Mouse (Mus musculus) neural tube, embryonic 15.5 days (tissue): ENCODE measurements around the gene Avpr2. TPM values are rescaled to one million over a fixed set of nuclear protein-coding genes. Genes with fewer than 3 reads are reported as not detected.

Experiments used
- ATAC-seq: fragments of 200-750 bp; cut with Nextera tagmentation; 2 replicates; pipeline ENCODE4 v1.8.0; 2017; ENCODE audit warnings: mild to moderate bottlenecking, moderate TSS enrichment, moderate library complexity; ENCODE audit not compliant: low FRiP score
- H3K27ac ChIP-seq: fragments of 300-500 bp; sonication (generic); replicated peaks from 2 replicates; pipeline ENCODE4 v1.5.1; 2015; ENCODE audit warnings: mild to moderate bottlenecking, inconsistent platforms
- H3K27me3 ChIP-seq: fragments of 300-500 bp; sonication (generic); replicated peaks from 2 replicates; pipeline ENCODE4 v1.6.1; 2015; ENCODE audit warnings: inconsistent platforms
- H3K36me3 ChIP-seq: fragments of 300-500 bp; sonication (generic); 2 replicates; pipeline ENCODE4 v1.6.1; 2015; ENCODE audit warnings: inconsistent platforms
- H3K4me1 ChIP-seq: fragments of 300-500 bp; sonication (generic); 2 replicates; pipeline ENCODE4 v1.6.1; 2015; ENCODE audit warnings: inconsistent platforms
- H3K4me2 ChIP-seq: fragments of 300-500 bp; sonication (generic); 2 replicates; pipeline ENCODE4 v1.6.1; 2015; ENCODE audit warnings: inconsistent platforms, mild to moderate bottlenecking, moderate library complexity
- H3K4me3 ChIP-seq: fragments of 300-500 bp; sonication (generic); replicated peaks from 2 replicates; pipeline ENCODE4 v1.5.1; 2015; ENCODE audit warnings: mild to moderate bottlenecking, inconsistent platforms
- H3K9ac ChIP-seq: fragments of 300-500 bp; sonication (generic); replicated peaks from 2 replicates; pipeline ENCODE4 v1.6.1; 2015; ENCODE audit warnings: mild to moderate bottlenecking, inconsistent platforms
- H3K9me3 ChIP-seq: fragments of 300-500 bp; sonication (generic); replicated peaks from 2 replicates; pipeline ENCODE4 v1.6.1; 2016; ENCODE audit warnings: inconsistent platforms
- WGBS: fragments of 180-500 bp; shearing (Covaris S2); methylation state at CpG from one replicate; pipeline ENCODE4 v1.1.7; 2015; ENCODE audit warnings: mixed read lengths; 5-methylcytosine and 5-hydroxymethylcytosine counted together
- polyA plus RNA-seq: library from polyadenylated mRNA; unstranded; fragments of >200 nt; fragmentation: Nextera tagmentation; extraction: Ambion mirVana; gene quantifications from 2 replicates; pipeline ENCODE4 v1.2.1, GENCODE M21; 2015

Avpr2 gene
- polyA plus RNA-seq, 1 experiment from 2014 or later, result 0.05 TPM

GRCm38 (mm10) chrX:73880194-73881035 is 11.5 kb upstream of the Avpr2 start:
- H3K27ac ChIP-seq, result peak overlapping the region; percentile 67
- H3K9me3 ChIP-seq, result no peaks in the 10 kb centered on the region
- no peaks in the 10 kb centered on the region for H3K27me3 ChIP-seq
- peaks cover 18% of the 10 kb centered on the region for H3K4me1 ChIP-seq
- no peaks in the 10 kb centered on the region for H3K36me3 ChIP-seq
- H3K4me3 ChIP-seq, result peak overlapping the region; percentile 55
- 23% methylated on average over 31 of the region's 48 CpGs for WGBS
- ATAC-seq, result peak; percentile 67
- peak overlapping the region; percentile 58 for H3K9ac ChIP-seq
- peak overlapping the region; percentile 60 for H3K4me2 ChIP-seq

DNA sequence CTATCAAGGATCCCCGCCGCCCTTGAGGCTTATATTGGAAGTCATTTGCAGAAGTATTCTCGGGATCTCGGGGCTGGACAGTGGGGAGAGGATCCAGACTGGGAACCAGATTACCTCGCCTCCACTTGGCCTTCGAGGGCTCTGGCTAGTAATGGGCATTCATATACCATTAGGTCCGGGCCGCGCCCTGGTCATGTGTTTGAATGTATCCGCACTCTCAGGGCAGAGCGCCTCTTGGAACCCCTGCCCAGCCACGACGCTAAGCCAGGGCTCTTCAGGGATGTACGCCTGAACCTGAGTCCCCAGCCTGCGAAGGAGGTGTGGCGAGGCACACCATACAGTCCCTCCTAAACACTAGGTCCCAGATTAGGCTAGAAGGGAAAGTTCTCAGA is 10.9 kb upstream of the Avpr2 start:
- Histone ChIP-seq H3K9ac (peak overlapping the region; percentile 58), H3K9me3 (no peaks in the 10 kb centered on the region), H3K4me1 (peaks cover 12% of the 10 kb centered on the region), H3K27ac (peak overlapping the region; percentile 67), H3K27me3 (no peaks in the 10 kb centered on the region), H3K4me2 (peak overlapping the region; percentile 60), H3K36me3 (no peaks in the 10 kb centered on the region), H3K4me3 (peak overlapping the region; percentile 55)
- peak; percentile 46 for ATAC-seq
- WGBS, result 30% methylated on average over 16 of the region's 16 CpGs

- no peaks in the 10 kb centered on the region for H3K36me3 ChIP-seq
- peaks cover 12% of the 10 kb centered on the region; the same call in 1 of the 2 replicates for H3K4me1 ChIP-seq
- H3K4me2 ChIP-seq, result peak overlapping the region; percentile 60
- peak overlapping the region; percentile 55 for H3K4me3 ChIP-seq
- no peak for ATAC-seq
- H3K27ac ChIP-seq, result 0 out of 2 replicates have a peak overlapping the region, but pooled peaks have one; percentile 67
- H3K9me3 ChIP-seq, result no peaks in the 10 kb centered on the region
- H3K27me3 ChIP-seq, result no peaks in the 10 kb centered on the region
- H3K9ac ChIP-seq, result no peak overlapping the region
- 24% methylated on average over 6 of the region's 6 CpGs for WGBS
These were observed 10.4 kb upstream of the Avpr2 start for GRCm38 (mm10) chrX:73881463-73881862.

DNA sequence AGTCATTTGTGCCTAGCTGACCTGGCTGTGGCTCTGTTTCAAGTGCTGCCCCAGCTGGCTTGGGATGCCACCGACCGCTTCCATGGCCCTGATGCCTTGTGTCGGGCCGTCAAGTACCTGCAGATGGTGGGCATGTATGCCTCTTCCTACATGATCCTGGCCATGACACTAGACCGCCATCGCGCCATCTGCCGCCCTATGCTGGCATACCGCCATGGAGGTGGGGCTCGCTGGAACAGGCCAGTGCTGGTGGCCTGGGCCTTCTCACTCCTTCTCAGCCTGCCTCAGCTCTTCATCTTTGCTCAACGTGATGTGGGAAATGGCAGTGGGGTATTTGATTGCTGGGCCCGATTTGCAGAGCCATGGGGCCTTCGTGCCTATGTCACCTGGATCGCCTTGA is 931 bp downstream of the Avpr2 start:
- no peak for ATAC-seq
- WGBS, result 89% methylated on average over 14 of the region's 14 CpGs

GRCm38 (mm10) chrX:73895719-73896118 is 3.8 kb downstream of the Avpr2 start, which contains the start of gene L1cam:
Gene L1cam (minus strand): TSS chrX:73896105.
- Histone ChIP-seq H3K4me1 (no peaks in the 10 kb centered on the region), H3K27me3 (no peaks in the 10 kb centered on the region), H3K36me3 (no peaks in the 10 kb centered on the region), H3K27ac (no peak within 1 kb of the TSS), H3K4me2 (no peak within 1 kb of the TSS), H3K4me3 (no peak within 1 kb of the TSS), H3K9me3 (no peaks in the 10 kb centered on the region), H3K9ac (no peak within 1 kb of the TSS)
- WGBS, result 30% methylated on average over 2 of the region's 2 CpGs
- ATAC-seq, result no peak

More for the DNA sequence above, 931 bp downstream of the Avpr2 start:
- Histone ChIP-seq H3K36me3 (no peaks in the 10 kb centered on the region), H3K4me1 (no peaks in the 10 kb centered on the region), H3K9me3 (no peaks in the 10 kb centered on the region), H3K4me3 (no peak overlapping the region), H3K27me3 (no peaks in the 10 kb centered on the region), H3K27ac (no peak overlapping the region), H3K9ac (no peak overlapping the region), H3K4me2 (no peak overlapping the region)

- H3K4me3 ChIP-seq, result no peak overlapping the region
- ATAC-seq, result no peak
- H3K9me3 ChIP-seq, result no peaks in the 10 kb centered on the region
- H3K27ac ChIP-seq, result no peak overlapping the region
- H3K36me3 ChIP-seq, result no peaks in the 10 kb centered on the region
- H3K4me2 ChIP-seq, result no peak overlapping the region
- WGBS, result 77% methylated on average over 3 of the region's 3 CpGs
- H3K9ac ChIP-seq, result no peak overlapping the region
- H3K4me1 ChIP-seq, result no peaks in the 10 kb centered on the region
- no peaks in the 10 kb centered on the region for H3K27me3 ChIP-seq
These were observed 6.1 kb downstream of the Avpr2 start for GRCm38 (mm10) chrX:73897959-73898358.

DNA sequence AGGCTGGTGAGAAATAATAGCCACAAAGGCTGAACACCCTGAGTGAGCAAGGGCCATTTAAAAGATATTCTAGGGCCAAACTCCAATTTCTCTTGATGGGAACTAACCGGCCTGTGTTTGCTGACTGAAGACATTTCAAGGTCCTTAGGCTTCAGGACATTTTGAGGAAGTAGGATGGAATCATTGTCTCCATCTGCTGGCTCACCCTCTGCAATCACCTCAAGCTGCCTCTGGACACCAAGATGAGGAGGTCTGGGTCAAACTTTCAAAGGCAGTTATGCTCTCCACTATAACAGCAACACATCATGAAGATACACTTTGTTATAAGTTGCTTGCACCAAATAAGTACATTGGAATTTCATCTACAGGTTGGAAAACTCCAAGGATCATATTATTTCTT is 18.1 kb downstream of the Avpr2 start:
- WGBS, result 90% methylated on average over 1 of the region's 1 CpGs
- H3K27ac ChIP-seq, result no peak overlapping the region
- H3K4me2 ChIP-seq, result no peak overlapping the region
- no peak overlapping the region for H3K4me3 ChIP-seq
- H3K36me3 ChIP-seq, result no peaks in the 10 kb centered on the region
- ATAC-seq, result no peak
- H3K4me1 ChIP-seq, result 0 out of 2 replicates have a peak, but pooled peaks cover 4% of the 10 kb centered on the region
- H3K9ac ChIP-seq, result no peak overlapping the region
- no peaks in the 10 kb centered on the region for H3K27me3 ChIP-seq
- no peaks in the 10 kb centered on the region for H3K9me3 ChIP-seq

DNA sequence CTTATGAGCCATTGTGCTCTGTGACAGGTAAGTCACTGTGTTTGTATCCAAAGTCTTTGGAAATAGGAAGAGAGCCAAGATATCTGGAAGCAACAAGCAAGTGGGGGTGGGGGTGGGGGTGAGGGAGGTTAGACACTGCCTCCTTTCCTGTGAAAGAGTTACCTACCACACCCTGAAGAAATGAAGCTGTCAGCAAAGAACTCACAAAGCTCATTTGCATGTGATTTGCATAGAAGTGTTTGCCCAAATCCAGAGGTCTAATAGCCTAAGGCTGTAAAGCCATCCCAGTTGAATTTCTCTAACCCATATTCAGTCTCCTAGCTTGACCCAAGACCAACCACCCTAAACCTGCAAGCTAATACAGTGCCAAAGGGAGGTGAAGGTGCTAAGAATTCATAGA is 18.5 kb downstream of the Avpr2 start:
- Histone ChIP-seq H3K4me3 (no peak overlapping the region), H3K4me2 (no peak overlapping the region), H3K9me3 (no peaks in the 10 kb centered on the region), H3K9ac (no peak overlapping the region), H3K4me1 (0 out of 2 replicates have a peak, but pooled peaks cover 4% of the 10 kb centered on the region), H3K27me3 (no peaks in the 10 kb centered on the region), H3K27ac (no peak overlapping the region), H3K36me3 (no peaks in the 10 kb centered on the region)
- ATAC-seq, result no peak

GRCm38 (mm10) chrX:73911156-73911555 is 19.3 kb downstream of the Avpr2 start:
- H3K4me3 ChIP-seq, result peak overlapping the region; percentile 6; the same call in 1 of the 2 replicates
- no peak for ATAC-seq
- 0 out of 2 replicates have a peak, but pooled peaks cover 4% of the 10 kb centered on the region for H3K4me1 ChIP-seq
- H3K9ac ChIP-seq, result no peak overlapping the region
- H3K9me3 ChIP-seq, result no peaks in the 10 kb centered on the region
- peak overlapping the region; percentile 39 for H3K4me2 ChIP-seq
- no peaks in the 10 kb centered on the region for H3K36me3 ChIP-seq
- H3K27ac ChIP-seq, result no peak overlapping the region
- WGBS, result 31% methylated on average over 24 of the region's 26 CpGs
- no peaks in the 10 kb centered on the region for H3K27me3 ChIP-seq

GRCm38 (mm10) chrX:73911588-73911987 is 19.7 kb downstream of the Avpr2 start:
- no peaks in the 10 kb centered on the region for H3K9me3 ChIP-seq
- ATAC-seq, result no peak
- 81% methylated on average over 2 of the region's 2 CpGs for WGBS

GRCm38 (mm10) chrX:73914827-73915703 is 23.2 kb downstream of the Avpr2 start:
- peak overlapping the region; percentile 27 for H3K4me3 ChIP-seq

More at GRCm38 (mm10) chrX:73911588-73911987, 19.7 kb downstream of the Avpr2 start:
- Histone ChIP-seq H3K4me1 (0 out of 2 replicates have a peak, but pooled peaks cover 4% of the 10 kb centered on the region), H3K27ac (no peak overlapping the region), H3K27me3 (no peaks in the 10 kb centered on the region), H3K4me2 (no peak overlapping the region), H3K9ac (no peak overlapping the region), H3K4me3 (no peak overlapping the region), H3K36me3 (no peaks in the 10 kb centered on the region)

More at GRCm38 (mm10) chrX:73914827-73915703, 23.2 kb downstream of the Avpr2 start:
- Histone ChIP-seq H3K9ac (peak overlapping the region; percentile 14; the same call in 1 of the 2 replicates), H3K36me3 (no peaks in the 10 kb centered on the region), H3K4me1 (0 out of 2 replicates have a peak, but pooled peaks cover 5% of the 10 kb centered on the region), H3K27me3 (no peaks in the 10 kb centered on the region), H3K9me3 (no peaks in the 10 kb centered on the region), H3K4me2 (peak overlapping the region; percentile 51), H3K27ac (peak overlapping the region; percentile 80)
- 31% methylated on average over 31 of the region's 31 CpGs for WGBS
- peak; percentile 97 for ATAC-seq
